Mouse (Mus musculus): ENCODE results near the gene Dapk1. TPM values are rescaled to one million over a fixed set of nuclear protein-coding genes. Genes with fewer than 3 reads are reported as not detected.
"Not testable (repeated sequence)": the region's sequence is repeated elsewhere in the genome, so short reads cannot be mapped to it uniquely, and the experiment has no call there.

Dapk1 gene
- polyA plus RNA-seq, 1 experiment: 0.52 TPM

GRCm38 (mm10) chr13:60603252-60603562 lies 1.5 kb downstream of the Dapk1 start:
- no peak for TF ChIP-seq MYOD1 (IDR thresholded peaks at IDR 0.05; ENCODE audit: control insufficient read depth in 1 of 3, insufficient read length in 2 of 3, low read depth in 2 of 3)
- TF ChIP-seq TCF12 (IDR thresholded peaks at IDR 0.05; ENCODE audit: insufficient read depth, poor library complexity, severe bottlenecking): no peak
- TF ChIP-seq MYOG (IDR thresholded peaks at IDR 0.05; ENCODE audit: control insufficient read depth in 1 of 3, insufficient read depth in 1 of 3, insufficient read length in 2 of 3, low read depth in 2 of 3): no peak
- no peak for TF ChIP-seq REST (IDR thresholded peaks at IDR 0.05; ENCODE audit: insufficient read depth, insufficient read length)
- no peak for TF ChIP-seq SRF (IDR thresholded peaks at IDR 0.05; ENCODE audit: control insufficient read depth, insufficient read length, low read depth)
- no peak overlapping the region for H3K4me3 ChIP-seq
- H3K36me3 ChIP-seq (ENCODE audit: control insufficient read depth, insufficient read depth): no peaks in the 10 kb centered on the region
- no peak overlapping the region for H3K4me2 ChIP-seq (ENCODE audit: low read depth)
- H3K27me3 ChIP-seq (ENCODE audit: control insufficient read depth, insufficient read depth, insufficient read length): peaks cover 6% of the 10 kb centered on the region
- H3K79me2 ChIP-seq (ENCODE audit: control insufficient read depth, insufficient read depth): no peaks in the 10 kb centered on the region
- no peak overlapping the region for H3ac ChIP-seq (ENCODE audit: control insufficient read depth, insufficient read length)

- TF ChIP-seq MYOD1 (IDR thresholded peaks at IDR 0.05; ENCODE audit: control insufficient read depth in 1 of 3, insufficient read length in 2 of 3, low read depth in 2 of 3) (no peak), E2F4 (IDR thresholded peaks at IDR 0.05; ENCODE audit: insufficient read depth) (no peak), SRF (IDR thresholded peaks at IDR 0.05; ENCODE audit: control insufficient read depth, insufficient read length, low read depth) (no peak), REST (IDR thresholded peaks at IDR 0.05; ENCODE audit: insufficient read depth, insufficient read length) (no peak)
- H3K27me3 ChIP-seq (ENCODE audit: control insufficient read depth, insufficient read depth, insufficient read length): no peaks in the 10 kb centered on the region
Observed at GRCm38 (mm10) chr13:60607411-60607810, 5.7 kb downstream of the Dapk1 start.

GRCm38 (mm10) chr13:60608411-60609046 lies 6.8 kb downstream of the Dapk1 start:
- Histone ChIP-seq H3ac (ENCODE audit: control insufficient read depth, insufficient read length) (no peak overlapping the region), H3K4me2 (ENCODE audit: low read depth) (no peak overlapping the region), H3K36me3 (ENCODE audit: control insufficient read depth, insufficient read depth) (no peaks in the 10 kb centered on the region), H3K79me2 (ENCODE audit: control insufficient read depth, insufficient read depth) (no peaks in the 10 kb centered on the region), H3K4me3 (no peak overlapping the region), H3K27me3 (ENCODE audit: control insufficient read depth, insufficient read depth, insufficient read length) (no peaks in the 10 kb centered on the region)
- TF ChIP-seq TCF3 (IDR thresholded peaks at IDR 0.05; ENCODE audit: insufficient read length, low read depth) (no peak), POLR2AphosphoS2 (IDR thresholded peaks at IDR 0.05; ENCODE audit: insufficient read length, low read depth) (no peak), MYOG (IDR thresholded peaks at IDR 0.05; ENCODE audit: control insufficient read depth in 1 of 3, insufficient read depth in 1 of 3, insufficient read length in 2 of 3, low read depth in 2 of 3) (no peak), MAX (IDR thresholded peaks at IDR 0.05; ENCODE audit: low read depth) (no peak), REST (IDR thresholded peaks at IDR 0.05; ENCODE audit: insufficient read depth, insufficient read length) (no peak)

More at GRCm38 (mm10) chr13:60607411-60607810, 5.7 kb downstream of the Dapk1 start:
- no peaks in the 10 kb centered on the region for H3K79me2 ChIP-seq (ENCODE audit: control insufficient read depth, insufficient read depth)
- no peak overlapping the region for H3K4me3 ChIP-seq
- H3ac ChIP-seq (ENCODE audit: control insufficient read depth, insufficient read length): no peak overlapping the region
- no peak overlapping the region for H3K4me2 ChIP-seq (ENCODE audit: low read depth)
- H3K36me3 ChIP-seq (ENCODE audit: control insufficient read depth, insufficient read depth): no peaks in the 10 kb centered on the region

GRCm38 (mm10) chr13:60609234-60609633 lies 7.5 kb downstream of the Dapk1 start:
- no peak overlapping the region for H3K4me2 ChIP-seq (ENCODE audit: low read depth)
- H3K36me3 ChIP-seq (ENCODE audit: control insufficient read depth, insufficient read depth): no peaks in the 10 kb centered on the region
- H3K27me3 ChIP-seq (ENCODE audit: control insufficient read depth, insufficient read depth, insufficient read length): no peaks in the 10 kb centered on the region
- no peak overlapping the region for H3K4me3 ChIP-seq
- no peaks in the 10 kb centered on the region for H3K79me2 ChIP-seq (ENCODE audit: control insufficient read depth, insufficient read depth)
- TF ChIP-seq SRF (IDR thresholded peaks at IDR 0.05; ENCODE audit: control insufficient read depth, insufficient read length, low read depth) (no peak), POLR2A (IDR thresholded peaks at IDR 0.05; ENCODE audit: insufficient read length, low read depth) (no peak)
- no peak overlapping the region for H3ac ChIP-seq (ENCODE audit: control insufficient read depth, insufficient read length)

- Histone ChIP-seq H3K4me3 (no peak overlapping the region), H3ac (ENCODE audit: control insufficient read depth, insufficient read length) (no peak overlapping the region), H3K4me2 (ENCODE audit: low read depth) (no peak overlapping the region), H3K79me2 (ENCODE audit: control insufficient read depth, insufficient read depth) (no peaks in the 10 kb centered on the region), H3K36me3 (ENCODE audit: control insufficient read depth, insufficient read depth) (no peaks in the 10 kb centered on the region), H3K27me3 (ENCODE audit: control insufficient read depth, insufficient read depth, insufficient read length) (no peaks in the 10 kb centered on the region)
- TF ChIP-seq TCF3 (IDR thresholded peaks at IDR 0.05; ENCODE audit: insufficient read length, low read depth) (no peak), MYOD1 (IDR thresholded peaks at IDR 0.05; ENCODE audit: control insufficient read depth in 1 of 3, insufficient read length in 2 of 3, low read depth in 2 of 3) (no peak), SRF (IDR thresholded peaks at IDR 0.05; ENCODE audit: control insufficient read depth, insufficient read length, low read depth) (no peak), POLR2AphosphoS2 (IDR thresholded peaks at IDR 0.05; ENCODE audit: insufficient read length, low read depth) (no peak), USF1 (IDR thresholded peaks at IDR 0.05; ENCODE audit: low read depth) (no peak), POLR2A (IDR thresholded peaks at IDR 0.05; ENCODE audit: insufficient read length, low read depth) (no peak), MAX (IDR thresholded peaks at IDR 0.05; ENCODE audit: low read depth) (no peak), TCF12 (IDR thresholded peaks at IDR 0.05; ENCODE audit: insufficient read depth, poor library complexity, severe bottlenecking) (no peak), MYOG (IDR thresholded peaks at IDR 0.05; ENCODE audit: control insufficient read depth in 1 of 3, insufficient read depth in 1 of 3, insufficient read length in 2 of 3, low read depth in 2 of 3) (no peak), REST (IDR thresholded peaks at IDR 0.05; ENCODE audit: insufficient read depth, insufficient read length) (no peak), E2F4 (IDR thresholded peaks at IDR 0.05; ENCODE audit: insufficient read depth) (no peak)
Observed at GRCm38 (mm10) chr13:60610558-60610957, 8.8 kb downstream of the Dapk1 start.

- not testable (repeated sequence) for H3ac ChIP-seq (ENCODE audit: control insufficient read depth, insufficient read length); H3K79me2 ChIP-seq (ENCODE audit: control insufficient read depth, insufficient read depth); H3K4me2 ChIP-seq (ENCODE audit: low read depth); H3K36me3 ChIP-seq (ENCODE audit: control insufficient read depth, insufficient read depth); H3K4me3 ChIP-seq; H3K27me3 ChIP-seq (ENCODE audit: control insufficient read depth, insufficient read depth, insufficient read length)
Observed at GRCm38 (mm10) chr13:60610971-60611370, 9.2 kb downstream of the Dapk1 start.
